Mouse (Mus musculus) C2C12 (cell line): ENCODE data around the gene Sdk1.

ENCODE experiments used
- CTCF ChIP-seq: IDR thresholded peaks from one replicate; pipeline ENCODE4 v1.5.1; 2011; ENCODE audit not compliant: control insufficient read depth, insufficient read depth, insufficient read length
- FOSL1 ChIP-seq: IDR thresholded peaks from one replicate; pipeline ENCODE4 v1.8.0; 2011; ENCODE audit warnings: mild to moderate bottlenecking, low read length; ENCODE audit not compliant: poor library complexity, insufficient read depth, severe bottlenecking
- MYOD1 ChIP-seq: IDR thresholded peaks from one replicate; pipeline ENCODE4 v1.6.1; 2011; ENCODE audit warnings: low read depth; ENCODE audit not compliant: control insufficient read depth, insufficient read length
- MYOG ChIP-seq: IDR thresholded peaks from one replicate; pipeline ENCODE4 v1.6.1; 2011; ENCODE audit not compliant: control insufficient read depth, insufficient read length; ENCODE audit errors: extremely low read depth
- USF1 ChIP-seq: IDR thresholded peaks from one replicate; pipeline ENCODE4 v1.6.1; 2011; ENCODE audit warnings: low read depth, mild to moderate bottlenecking, control low read depth, moderate library complexity

DNA sequence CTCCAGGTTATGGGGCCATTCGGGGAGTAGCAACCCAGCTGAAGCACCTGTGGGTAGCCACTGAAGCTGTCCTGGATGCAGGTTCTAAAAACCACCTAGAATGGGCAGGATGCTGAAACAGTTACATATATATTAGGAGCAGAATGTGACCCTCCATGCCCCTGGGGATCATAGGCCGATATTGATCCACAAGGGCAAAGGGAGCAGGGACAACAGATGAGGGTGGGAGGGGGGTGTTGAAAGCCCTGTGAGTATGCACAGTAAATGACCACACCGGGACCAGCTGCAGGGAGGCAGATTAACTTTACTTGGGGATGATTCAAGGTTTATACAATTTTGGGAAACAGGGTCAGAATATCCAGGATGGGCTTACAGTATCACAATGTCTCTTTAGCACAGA is 16.0 kb upstream of the Sdk1 start:
- TF ChIP-seq MYOD1, result no peak
- TF ChIP-seq CTCF, result no peak
- no peak for TF ChIP-seq FOSL1
- TF ChIP-seq USF1, result no peak
- no peak for TF ChIP-seq MYOG
